Mouse (Mus musculus) heart, adult 9 months (tissue): ENCODE results near the gene Smarcad1.

Experiments
- DNase-seq, 2 experiments: peaks; one replicate each; pipeline ENCODE4 v3.0.0; 2022; ENCODE audit warnings: low spot score in 2 of 2

The Smarcad1 gene

DNA sequence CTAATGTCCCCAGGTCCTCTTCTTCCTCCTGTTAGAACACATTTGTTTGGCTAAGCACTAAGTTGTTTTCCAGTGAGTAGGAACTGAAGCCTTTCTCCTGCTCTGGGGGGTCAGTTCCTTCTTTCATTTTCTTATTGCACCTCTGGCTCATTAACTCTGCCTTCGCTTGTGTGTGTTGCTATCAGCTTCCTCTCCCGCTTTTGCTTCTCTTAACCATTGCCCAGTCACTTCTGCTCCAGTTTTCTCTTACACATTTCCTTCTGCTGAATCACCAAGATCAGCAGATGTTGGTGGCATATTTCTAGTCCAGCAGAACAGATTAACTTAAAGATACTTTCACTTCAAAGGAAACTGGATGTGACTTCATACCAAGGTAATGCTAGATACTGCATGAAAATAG, 72.5 kb downstream of the Smarcad1 start:
- peak in 1 of 2 experiments; percentile 21 for DNase-seq

DNA sequence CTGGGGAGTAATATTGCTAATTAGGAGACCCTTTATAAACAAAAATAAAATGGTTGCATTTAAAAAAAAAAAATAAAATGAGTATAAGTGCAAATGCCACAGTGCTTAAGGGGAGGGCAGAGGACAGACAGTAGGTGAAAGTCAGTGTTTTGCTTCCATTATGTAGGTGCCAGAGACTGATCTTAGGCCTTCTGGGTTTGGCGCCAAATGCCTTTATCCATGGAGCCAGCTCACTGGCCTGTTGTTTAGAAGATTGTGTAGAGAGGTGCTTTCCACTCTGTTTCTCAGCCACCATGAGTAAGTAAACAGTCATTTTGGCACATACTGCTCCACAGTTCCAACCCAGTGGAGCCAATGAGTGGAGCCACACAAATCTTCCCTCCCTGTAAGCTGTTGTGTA, 75.2 kb downstream of the Smarcad1 start:
- DNase-seq: no peak

DNA sequence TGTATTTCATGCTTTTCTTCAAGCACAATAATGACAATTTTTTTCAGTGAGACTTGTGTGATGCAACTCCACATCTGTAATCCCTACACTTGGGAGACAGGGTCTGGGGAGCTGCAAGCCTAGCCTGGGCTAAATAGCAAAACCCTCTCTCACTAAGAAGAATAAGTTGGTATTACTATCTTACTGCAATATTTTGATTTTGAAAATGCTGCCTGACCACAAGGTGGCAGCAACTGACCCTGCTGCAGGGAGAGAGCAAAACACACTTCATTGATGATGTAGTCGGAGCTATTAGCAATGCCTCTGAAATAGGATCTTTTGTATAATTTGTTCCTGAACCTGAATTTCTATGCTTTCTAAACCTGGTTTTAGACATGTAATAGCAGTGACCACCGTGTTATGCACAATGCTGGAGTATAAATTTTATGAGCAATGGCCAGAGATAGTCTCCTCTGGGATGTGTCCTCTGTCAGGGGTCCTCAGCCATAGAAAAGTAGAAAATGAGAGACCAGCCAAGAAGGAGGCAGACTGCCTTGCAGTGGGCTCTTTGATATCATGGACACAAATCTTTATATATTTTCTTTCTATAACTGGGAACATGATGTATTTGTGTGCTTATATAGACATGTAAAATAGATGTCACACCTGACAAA, 83.8 kb downstream of the Smarcad1 start:
- DNase-seq: no peak

DNA sequence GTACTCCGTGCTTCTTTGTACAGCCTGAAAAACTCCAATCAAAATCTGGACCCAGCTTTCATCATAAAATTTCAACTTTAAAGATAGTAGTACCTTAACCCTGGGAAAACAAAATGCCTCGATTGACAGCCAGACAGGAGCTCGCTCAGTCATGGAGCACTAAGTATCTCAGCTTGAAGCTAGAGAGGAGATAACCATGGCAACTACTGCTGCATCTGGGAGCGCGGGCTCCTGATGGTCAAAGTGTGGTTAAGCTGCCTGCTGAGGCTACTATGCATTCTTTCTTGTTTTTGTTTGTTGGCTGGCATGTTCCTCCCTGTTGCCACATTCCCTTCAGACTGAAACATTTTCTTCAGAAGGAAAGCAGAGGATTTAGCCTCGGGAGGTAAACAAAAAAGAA, 90.0 kb downstream of the Smarcad1 start:
- no peak for DNase-seq

DNA sequence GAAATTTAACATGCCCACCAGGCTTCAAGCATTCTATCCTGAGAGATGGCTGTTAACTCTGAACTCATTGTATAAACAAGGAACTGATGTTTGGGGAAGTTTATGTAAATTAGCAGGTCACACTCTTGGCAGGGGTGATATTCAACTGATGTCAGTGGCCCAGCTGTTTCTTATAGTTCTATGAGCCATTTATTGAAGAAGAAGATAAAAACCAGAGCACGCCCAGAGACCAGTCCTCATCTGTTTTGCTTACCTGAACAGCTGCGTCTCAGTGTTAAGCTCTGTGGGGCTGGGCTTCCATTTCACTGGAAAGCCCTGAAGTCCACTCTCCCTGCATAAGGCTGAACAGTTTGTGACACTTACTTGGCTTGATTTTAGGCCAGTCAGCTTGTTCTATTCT, 95.4 kb downstream of the Smarcad1 start:
- DNase-seq: peak in 1 of 2 experiments; percentile 11

DNA sequence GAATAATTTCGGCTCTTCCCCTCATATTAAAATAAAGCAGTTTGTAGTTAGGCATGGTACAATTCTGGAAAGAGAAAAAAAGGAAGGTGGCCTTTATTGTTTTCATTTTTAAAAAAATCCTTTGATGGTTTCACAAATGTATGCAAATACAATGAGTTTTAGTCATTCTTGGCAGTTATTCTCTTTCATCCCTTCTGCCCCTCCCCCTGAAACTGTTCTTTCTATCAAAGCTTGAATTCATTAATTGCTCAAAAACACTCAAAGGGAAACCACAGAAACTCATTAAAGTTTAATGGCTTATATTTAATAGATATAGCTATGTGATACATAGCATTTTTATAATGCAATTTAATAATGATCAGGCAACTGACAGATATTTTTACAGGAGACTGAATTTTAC, 95.9 kb downstream of the Smarcad1 start:
- DNase-seq: no peak

DNA sequence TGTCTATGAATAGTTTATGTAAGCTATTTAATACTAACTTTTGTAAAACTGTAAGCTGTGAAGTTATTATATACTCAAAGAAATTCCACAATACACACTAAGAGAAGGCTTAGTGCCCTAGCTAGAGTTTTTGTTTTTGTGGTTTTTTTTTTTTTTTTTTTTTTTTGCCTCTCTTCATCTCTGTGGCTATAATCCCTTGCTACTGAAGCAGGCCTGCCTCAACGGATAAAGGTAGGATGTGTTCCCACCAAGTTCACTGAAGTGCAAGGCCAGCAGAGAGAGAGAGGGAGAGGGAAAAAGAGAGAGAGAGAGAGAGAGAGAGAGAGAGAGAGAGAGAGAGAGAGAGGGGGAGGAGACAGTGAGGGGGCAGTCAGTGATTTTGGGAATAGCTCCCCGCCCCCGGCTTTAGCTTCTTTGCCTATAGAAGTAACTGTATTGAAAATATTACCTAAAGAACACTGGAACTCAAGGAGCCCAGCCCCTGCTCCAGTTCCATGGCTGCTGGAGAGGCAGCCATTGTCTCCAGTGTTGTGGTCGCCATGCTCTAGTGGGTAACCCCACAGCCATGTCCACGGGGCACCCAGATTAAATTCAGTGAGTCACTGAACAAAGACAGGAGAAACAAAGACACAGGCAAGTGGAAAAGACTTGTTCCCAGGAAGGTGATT, 97.8 kb downstream of the Smarcad1 start:
- DNase-seq: no peak

DNA sequence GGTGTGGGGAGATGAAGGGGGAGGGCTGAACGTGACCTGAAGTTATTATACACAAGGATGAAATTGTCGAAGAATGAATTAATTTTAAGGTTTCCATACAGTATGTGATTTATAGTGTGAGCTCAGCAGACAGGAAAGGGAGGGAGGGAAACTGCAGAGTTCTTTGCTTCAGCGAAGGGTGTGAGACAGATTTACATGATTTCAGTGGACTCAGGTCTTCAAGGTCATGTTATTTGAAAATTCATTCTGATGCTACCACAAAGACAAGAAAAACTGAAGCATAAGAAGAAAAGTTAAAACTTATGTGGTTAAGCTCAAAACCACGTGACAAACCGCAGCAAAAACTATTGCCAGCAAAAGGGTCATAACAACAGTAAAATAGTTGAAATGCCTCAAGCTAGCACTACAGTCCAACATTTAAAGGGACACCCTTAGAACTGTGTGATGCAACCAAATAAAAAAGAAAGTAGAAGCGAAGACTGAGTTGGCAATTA, 98.4 kb downstream of the Smarcad1 start:
- no peak for DNase-seq

DNA sequence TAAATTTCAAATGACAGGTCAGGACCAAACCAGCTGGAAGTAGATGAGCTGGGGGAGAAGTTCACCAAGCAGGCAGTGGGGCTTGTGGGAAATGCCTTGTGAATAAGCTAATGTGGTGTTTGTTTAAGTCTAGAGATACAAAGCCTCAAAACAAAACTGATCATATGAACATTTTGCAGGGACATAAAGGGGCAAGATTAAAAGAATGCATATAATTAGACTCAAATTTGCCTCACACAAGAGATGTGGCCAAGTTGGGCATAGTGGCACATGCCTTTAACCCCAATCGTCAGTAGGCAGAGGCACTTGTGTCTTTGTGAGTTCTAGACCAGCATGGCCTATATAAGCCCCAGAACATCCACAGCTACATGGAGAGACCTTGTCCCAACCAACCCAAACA, 99.9 kb downstream of the Smarcad1 start:
- DNase-seq: no peak

DNA sequence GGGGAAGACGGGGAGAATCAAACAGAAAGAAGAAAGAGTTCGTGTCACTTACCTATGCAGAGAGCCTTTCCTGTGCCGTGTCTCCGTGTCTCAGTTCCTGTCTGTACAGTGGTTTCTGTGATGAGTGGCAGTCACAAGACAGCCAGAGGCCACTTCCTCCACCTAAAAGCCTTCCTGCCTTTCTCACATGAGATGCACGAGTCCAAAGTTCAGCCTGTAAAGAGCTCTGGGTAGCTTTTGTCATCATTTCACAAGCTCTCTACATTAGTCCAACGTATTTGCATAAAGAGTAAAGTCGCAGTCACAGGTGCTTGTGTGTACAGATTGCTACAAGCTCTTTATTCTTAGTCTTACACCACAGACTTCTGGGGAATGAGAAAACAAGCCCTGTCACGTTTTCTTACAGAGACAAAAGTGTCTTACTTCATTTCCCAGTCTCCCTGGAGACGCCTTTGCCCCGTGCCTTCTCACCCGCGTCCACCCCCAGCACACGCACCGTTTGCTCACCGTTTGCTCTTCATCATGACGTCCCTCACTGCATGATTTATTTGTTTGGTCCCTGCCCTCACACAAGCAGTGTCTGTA, 102.3 kb downstream of the Smarcad1 start, which contains the start of gene Hpgds:
Gene Hpgds, minus strand, starts transcription at position 288 of the 585 bp plus-strand sequence.
- DNase-seq: peak; percentile 14 to 34

DNA sequence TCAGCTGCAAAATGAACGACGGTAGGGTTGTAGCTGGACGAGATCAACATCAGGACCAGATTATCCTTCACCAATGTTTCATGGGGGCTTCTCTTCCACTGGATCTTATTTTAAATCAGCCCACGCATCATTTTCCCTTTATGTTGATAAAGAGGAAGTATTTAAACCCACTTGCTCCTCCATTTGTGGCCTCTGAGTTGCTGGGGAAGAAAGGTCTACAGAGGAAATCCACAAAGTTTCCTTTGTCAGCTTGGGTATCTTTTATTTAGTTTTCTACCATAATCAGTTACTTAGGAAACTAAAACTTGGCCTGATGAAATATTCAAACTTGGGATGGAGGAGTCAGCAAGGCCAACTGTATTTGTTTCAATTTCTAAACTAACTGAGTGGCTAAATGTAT, 104.0 kb downstream of the Smarcad1 start:
- DNase-seq: no peak

DNA sequence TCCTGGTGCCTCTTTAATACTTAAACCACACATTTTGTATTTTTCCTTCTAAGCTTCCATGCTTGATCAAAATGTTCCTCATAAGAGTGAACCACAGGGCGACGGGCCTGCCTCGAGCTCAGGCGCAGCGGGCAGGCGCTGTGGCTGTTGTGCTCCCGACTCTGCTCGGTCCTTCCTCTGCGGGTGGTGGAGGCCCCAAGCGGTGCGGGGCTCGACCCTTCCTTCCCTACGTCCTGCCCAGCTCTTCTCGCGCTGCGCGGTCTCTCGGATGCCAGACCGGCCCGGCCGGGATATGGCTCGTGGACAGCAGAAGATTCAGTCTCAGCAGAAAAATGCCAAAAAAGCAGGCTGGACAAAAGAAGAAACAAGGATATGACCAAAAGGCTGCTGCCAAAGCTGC, 108.3 kb downstream of the Smarcad1 start:
- no peak for DNase-seq

DNA sequence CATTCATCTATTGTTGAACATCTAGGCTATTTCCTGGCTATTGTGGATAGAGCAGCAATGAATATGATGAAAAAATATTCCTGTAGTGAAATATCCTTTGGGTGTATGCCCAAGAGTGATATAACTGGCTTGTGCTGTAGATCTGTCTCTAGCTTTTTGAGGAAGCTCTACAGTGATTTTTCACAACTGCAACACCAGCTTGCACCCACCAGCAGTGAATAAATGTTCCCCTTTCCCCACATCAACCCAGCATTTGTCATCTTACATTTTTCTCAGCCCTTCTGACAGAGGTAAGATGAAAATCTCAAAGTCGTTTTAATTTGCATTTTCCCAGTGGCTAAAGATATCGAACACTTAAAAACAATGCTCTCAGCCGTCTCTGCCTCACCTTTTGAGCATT, 111.2 kb downstream of the Smarcad1 start:
- no peak for DNase-seq

DNA sequence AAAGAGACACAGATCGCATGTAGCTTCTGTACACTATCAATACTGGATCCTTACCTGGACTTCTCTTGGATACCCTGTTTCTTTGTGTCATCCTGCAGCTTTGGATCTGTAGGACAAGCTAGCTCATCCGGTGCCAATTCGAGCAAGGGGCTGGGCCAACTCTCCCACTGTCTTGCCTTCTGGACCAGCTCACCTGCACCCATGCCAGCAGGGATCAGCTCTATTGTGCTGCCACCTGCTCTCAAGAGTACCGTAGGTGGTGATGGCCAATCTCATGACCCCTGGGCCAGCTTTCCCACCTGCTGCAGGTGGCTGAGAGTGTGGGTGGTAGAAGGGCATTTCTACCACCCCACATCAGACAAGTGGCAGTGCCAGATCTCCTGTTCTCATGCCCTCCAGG, 114.7 kb downstream of the Smarcad1 start:
- no peak for DNase-seq

DNA sequence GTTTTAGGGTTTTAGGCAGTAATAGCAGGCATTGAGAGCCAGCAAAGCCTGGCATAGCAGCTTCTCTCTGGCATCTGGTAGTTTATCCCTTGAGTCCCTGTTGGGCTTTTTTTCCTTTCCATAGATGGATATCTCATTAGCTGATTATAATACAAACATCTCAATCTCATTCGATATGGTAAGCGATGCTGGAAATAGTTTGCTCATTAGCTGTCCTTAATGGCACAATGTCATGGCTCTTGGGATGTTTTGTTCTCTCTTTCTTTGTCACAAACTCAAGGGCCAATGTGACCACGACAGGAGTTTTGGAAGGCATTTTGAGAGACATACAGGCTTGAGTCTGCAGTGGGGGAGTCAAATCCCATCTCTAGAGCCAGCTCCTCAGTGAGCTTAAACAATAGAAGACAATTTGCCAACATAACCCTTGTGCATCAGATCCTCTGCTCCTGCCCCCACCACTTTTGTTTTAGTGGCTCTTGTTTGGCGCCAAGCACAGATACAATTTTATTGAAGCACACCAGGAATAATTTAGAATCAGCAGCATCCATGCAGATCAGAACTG, 117.1 kb downstream of the Smarcad1 start:
- no peak for DNase-seq

DNA sequence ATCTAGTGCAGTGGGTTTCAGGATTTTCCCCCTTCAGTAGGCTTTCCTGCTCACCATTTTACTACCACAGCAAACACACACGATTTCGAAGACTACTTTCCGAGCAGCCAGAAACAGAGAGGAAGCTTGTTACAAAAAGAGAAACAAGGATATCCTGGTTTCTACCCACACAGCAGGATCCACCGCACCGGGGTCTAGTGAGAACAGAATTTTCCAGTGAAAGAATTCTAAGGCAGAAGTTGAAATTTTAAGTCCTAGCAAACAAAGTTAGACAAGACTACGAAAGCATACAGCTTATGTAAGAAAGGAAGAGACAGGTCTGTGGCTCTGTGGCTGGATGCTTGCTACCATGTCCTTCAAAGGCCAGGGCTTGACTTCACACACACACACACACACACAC, 121.8 kb downstream of the Smarcad1 start:
- DNase-seq: peak; percentile 7 to 27

DNA sequence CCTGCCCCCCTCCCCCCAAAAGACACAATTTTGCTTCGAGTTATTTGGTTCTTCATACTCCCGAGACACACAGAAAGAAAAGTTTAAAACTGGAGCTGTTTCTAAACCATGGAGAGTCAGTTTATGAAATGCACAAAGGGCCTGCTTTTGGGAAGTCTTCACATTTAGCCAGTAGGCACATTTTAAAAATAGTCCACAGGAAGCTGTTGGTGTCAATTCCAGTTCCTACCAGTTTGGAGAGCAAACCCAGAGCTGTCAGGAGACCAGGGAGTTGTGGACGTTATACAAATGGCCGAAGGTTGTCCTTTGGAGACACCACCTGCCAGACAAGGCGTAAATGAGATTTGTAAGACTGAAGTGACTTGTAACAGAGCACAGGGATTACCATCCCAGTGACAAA, 122.6 kb downstream of the Smarcad1 start:
- DNase-seq: peak in 1 of 2 experiments; percentile 37
